Mouse (Mus musculus): Measurements from ENCODE around the gene Ifi211. TPM values are rescaled to one million over a fixed set of nuclear protein-coding genes. Genes with fewer than 3 reads are reported as not detected.
"Not testable (repeated sequence)": the region's sequence is repeated elsewhere in the genome, so short reads cannot be mapped to it uniquely, and the experiment has no call there.

Gene Ifi211
- 0.31 and 0.46 TPM in 2 replicates for polyA plus RNA-seq (2015; fragmentation: Nextera tagmentation; extraction: Ambion mirVana)

DNA sequence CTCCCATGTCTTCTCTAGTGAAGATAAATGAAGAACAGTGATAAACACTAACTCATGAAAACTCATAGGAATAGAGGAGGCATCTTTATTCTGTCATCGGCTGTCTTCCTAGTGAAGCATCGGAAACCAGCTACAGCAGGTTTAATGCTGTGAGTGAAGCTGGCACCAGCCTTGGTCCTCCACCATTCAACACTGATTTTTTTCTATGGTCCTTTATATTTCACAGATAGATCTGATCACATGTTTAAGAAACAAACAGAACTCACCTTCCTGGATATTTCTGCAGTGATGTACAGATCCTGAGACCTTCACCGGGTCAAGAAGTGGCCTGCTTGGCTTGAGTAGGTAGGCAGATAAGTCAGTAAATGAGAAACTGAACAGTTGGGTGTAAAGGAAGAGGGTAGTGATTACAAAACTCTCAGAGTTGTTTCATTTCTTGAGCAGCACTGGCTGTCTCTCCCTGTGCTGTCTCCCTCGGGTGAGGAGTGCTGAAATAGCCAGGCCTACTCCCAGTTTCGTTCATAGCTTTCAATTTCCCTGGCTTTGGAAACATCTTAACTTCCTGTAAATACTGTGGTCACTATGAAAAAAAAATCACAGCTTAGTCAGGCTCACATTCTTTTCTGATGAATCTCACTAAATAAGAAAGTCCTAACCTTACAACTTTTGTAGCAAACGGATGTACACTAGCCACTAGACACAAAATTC lies at the start of gene Ifi211:
Gene Ifi211 (minus strand): TSS at position 499 of the 708 bp plus-strand sequence.
- 89% methylated on average over 6 of the region's 6 CpGs for WGBS

DNA sequence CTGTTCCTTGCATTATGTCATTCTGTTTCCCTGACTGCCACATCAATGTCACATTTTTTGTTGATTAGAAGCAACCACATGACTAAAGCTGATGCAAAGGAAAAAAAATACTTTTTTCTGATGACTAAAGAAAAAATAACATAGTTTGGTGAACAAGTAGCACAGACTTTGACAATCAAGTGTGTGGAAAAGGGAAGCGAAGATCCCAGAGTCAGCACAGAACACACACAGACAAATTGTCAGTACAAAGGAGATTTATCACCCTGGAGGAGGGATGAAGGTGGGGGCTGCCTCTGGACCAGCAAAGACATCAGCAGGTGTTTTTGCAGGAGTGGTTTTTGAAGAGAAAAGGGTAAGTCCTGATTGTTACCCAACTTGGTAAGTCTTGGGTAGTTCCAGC lies 48.6 kb upstream of the Ifi211 start:
- H3K9ac ChIP-seq (ENCODE audit: low read depth, low read length); H3K36me3 ChIP-seq (ENCODE audit: control insufficient read depth, insufficient read depth, low read length); H3K27me3 ChIP-seq (replicated peaks; ENCODE audit: control insufficient read depth, insufficient read depth, low read length); H3K4me2 ChIP-seq (ENCODE audit: low read length); H3K4me1 ChIP-seq (ENCODE audit: control insufficient read depth, insufficient read depth, low read depth, low read length); H3K27ac ChIP-seq (ENCODE audit: low read depth, low read length); H3K9me3 ChIP-seq (ENCODE audit: control insufficient read depth, low read length); ATAC-seq; H3K4me3 ChIP-seq (ENCODE audit: low read length): not testable (repeated sequence)
- 74% methylated on average over 1 of the region's 1 CpGs for WGBS

More for the DNA sequence above, at the start of gene Ifi211:
- H3K4me1 ChIP-seq (ENCODE audit: control insufficient read depth, insufficient read depth, low read depth, low read length); H3K27ac ChIP-seq (ENCODE audit: low read depth, low read length); H3K27me3 ChIP-seq (replicated peaks; ENCODE audit: control insufficient read depth, insufficient read depth, low read length); H3K9ac ChIP-seq (ENCODE audit: low read depth, low read length); ATAC-seq; H3K4me2 ChIP-seq (ENCODE audit: low read length); H3K36me3 ChIP-seq (ENCODE audit: control insufficient read depth, insufficient read depth, low read length); H3K9me3 ChIP-seq (ENCODE audit: control insufficient read depth, low read length); H3K4me3 ChIP-seq (ENCODE audit: low read length): not testable (repeated sequence)

DNA sequence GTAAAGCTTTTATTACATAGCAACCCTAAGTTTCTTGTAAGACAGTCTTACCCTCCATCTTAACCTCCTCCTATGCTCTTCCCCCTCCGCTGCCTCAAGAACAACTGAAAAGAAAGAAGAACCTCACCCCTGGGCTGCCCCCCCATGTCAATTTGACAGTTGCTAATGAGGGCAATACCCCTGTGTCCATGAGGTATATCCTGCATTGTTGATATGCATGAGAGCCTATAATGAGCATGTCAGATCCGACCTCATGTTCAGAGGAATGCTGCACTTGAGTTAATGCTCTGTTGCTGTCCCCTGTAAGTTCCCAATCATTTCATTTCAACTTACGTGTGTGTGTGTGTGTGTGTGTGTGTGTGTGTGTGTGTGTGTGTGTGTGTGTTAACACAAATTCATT lies 47.2 kb upstream of the Ifi211 start:
- 39% methylated on average over 3 of the region's 3 CpGs for WGBS
- H3K27me3 ChIP-seq (replicated peaks; ENCODE audit: control insufficient read depth, insufficient read depth, low read length); H3K4me3 ChIP-seq (ENCODE audit: low read length); ATAC-seq; H3K36me3 ChIP-seq (ENCODE audit: control insufficient read depth, insufficient read depth, low read length); H3K4me2 ChIP-seq (ENCODE audit: low read length); H3K27ac ChIP-seq (ENCODE audit: low read depth, low read length); H3K4me1 ChIP-seq (ENCODE audit: control insufficient read depth, insufficient read depth, low read depth, low read length); H3K9me3 ChIP-seq (ENCODE audit: control insufficient read depth, low read length); H3K9ac ChIP-seq (ENCODE audit: low read depth, low read length): not testable (repeated sequence)

DNA sequence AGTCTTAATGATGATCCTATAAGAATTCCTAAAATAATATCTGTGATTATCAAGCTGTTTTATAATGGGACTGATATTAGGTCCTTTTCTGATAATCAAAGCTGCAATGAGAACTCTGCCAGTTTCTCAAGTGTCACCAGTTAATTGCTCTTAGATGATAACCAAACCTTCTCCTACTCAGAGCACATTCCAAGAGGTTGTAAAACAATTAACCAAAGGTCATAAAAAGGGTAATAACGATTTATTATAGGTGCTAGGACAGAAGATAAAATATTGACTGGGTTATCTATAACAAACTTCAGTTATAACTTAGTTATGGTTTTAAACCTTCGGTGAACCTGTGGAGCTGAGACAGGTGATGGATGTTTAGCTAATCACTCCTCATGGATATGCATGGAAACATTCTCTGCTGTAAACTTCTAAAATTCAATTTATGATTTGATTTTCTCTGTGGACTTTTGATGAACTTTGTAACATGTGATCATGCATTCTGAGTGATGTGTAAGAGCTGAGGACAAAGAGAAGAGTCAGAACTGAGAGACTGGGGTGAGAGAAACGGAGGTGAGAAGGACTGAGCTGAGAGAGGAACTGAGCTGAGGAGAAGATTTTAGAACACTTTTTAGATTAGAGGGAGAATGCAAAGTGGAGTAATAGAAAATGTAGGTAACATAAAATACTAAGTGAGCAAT lies 43.1 kb upstream of the Ifi211 start:
- H3K4me3 ChIP-seq (ENCODE audit: low read length); ATAC-seq; H3K4me2 ChIP-seq (ENCODE audit: low read length); H3K27ac ChIP-seq (ENCODE audit: low read depth, low read length); H3K9ac ChIP-seq (ENCODE audit: low read depth, low read length); H3K4me1 ChIP-seq (ENCODE audit: control insufficient read depth, insufficient read depth, low read depth, low read length); H3K9me3 ChIP-seq (ENCODE audit: control insufficient read depth, low read length); H3K27me3 ChIP-seq (replicated peaks; ENCODE audit: control insufficient read depth, insufficient read depth, low read length); H3K36me3 ChIP-seq (ENCODE audit: control insufficient read depth, insufficient read depth, low read length): not testable (repeated sequence)
- 71% methylated on average over 3 of the region's 3 CpGs for WGBS

DNA sequence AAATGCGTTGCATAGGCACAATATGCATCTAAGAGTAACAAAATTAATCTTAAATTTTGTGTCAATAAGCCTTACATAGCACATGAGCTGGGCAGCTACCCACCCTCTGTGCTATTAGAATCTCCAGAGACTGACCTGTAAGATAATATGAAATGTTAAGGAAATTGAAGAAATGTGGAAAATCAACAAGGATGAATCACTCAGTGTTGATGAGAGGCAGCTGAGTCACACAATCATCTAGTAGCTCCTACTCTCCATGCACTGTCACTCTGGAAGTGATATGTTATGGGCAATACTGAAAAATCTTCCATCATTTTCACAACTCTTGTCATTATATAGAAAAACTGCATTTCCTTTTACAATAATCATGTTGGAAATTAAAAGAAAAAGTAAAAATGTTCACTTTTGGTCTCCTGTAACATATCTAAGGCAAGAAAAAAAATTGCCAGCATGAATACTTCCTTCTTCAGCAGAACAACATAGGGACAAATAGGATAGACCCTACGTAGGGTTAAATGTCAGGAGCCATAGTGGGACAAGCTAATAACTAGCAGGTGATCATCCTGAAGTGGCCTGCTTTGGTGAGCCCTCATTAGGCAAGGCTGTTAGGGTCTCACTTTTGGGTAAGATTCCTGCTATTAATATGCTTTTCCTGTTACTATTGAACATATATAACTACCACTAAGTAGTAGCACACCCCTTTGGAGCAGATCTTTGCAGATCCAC lies 42.4 kb upstream of the Ifi211 start:
- Histone ChIP-seq H3K27ac (ENCODE audit: low read depth, low read length) (no peak overlapping the region), H3K4me2 (ENCODE audit: low read length) (no peak overlapping the region), H3K27me3 (replicated peaks; ENCODE audit: control insufficient read depth, insufficient read depth, low read length) (no peaks in the 10 kb centered on the region), H3K4me1 (ENCODE audit: control insufficient read depth, insufficient read depth, low read depth, low read length) (no peaks in the 10 kb centered on the region), H3K9ac (ENCODE audit: low read depth, low read length) (no peak overlapping the region), H3K9me3 (ENCODE audit: control insufficient read depth, low read length) (no peaks in the 10 kb centered on the region), H3K36me3 (ENCODE audit: control insufficient read depth, insufficient read depth, low read length) (no peaks in the 10 kb centered on the region), H3K4me3 (ENCODE audit: low read length) (no peak overlapping the region)
- 83% methylated on average over 2 of the region's 2 CpGs for WGBS
- no peak for ATAC-seq

GRCm38 (mm10) chr1:173953563-173953962 lies 40.7 kb upstream of the Ifi211 start:
- WGBS, result 93% methylated on average over 1 of the region's 1 CpGs

GRCm38 (mm10) chr1:173949044-173949443 lies 36.2 kb upstream of the Ifi211 start:
- H3K27ac ChIP-seq (ENCODE audit: low read depth, low read length); H3K36me3 ChIP-seq (ENCODE audit: control insufficient read depth, insufficient read depth, low read length); H3K27me3 ChIP-seq (replicated peaks; ENCODE audit: control insufficient read depth, insufficient read depth, low read length); H3K9ac ChIP-seq (ENCODE audit: low read depth, low read length); ATAC-seq; H3K4me2 ChIP-seq (ENCODE audit: low read length); H3K4me3 ChIP-seq (ENCODE audit: low read length); H3K9me3 ChIP-seq (ENCODE audit: control insufficient read depth, low read length); H3K4me1 ChIP-seq (ENCODE audit: control insufficient read depth, insufficient read depth, low read depth, low read length): not testable (repeated sequence)
- WGBS, result 93% methylated on average over 2 of the region's 2 CpGs

More at GRCm38 (mm10) chr1:173953563-173953962, 40.7 kb upstream of the Ifi211 start:
- no peak overlapping the region for H3K27ac ChIP-seq (ENCODE audit: low read depth, low read length)
- ATAC-seq, result no peak
- no peaks in the 10 kb centered on the region for H3K36me3 ChIP-seq (ENCODE audit: control insufficient read depth, insufficient read depth, low read length)
- H3K4me3 ChIP-seq (ENCODE audit: low read length), result no peak overlapping the region
- H3K4me1 ChIP-seq (ENCODE audit: control insufficient read depth, insufficient read depth, low read depth, low read length), result no peaks in the 10 kb centered on the region
- H3K4me2 ChIP-seq (ENCODE audit: low read length), result no peak overlapping the region
- no peaks in the 10 kb centered on the region for H3K27me3 ChIP-seq (replicated peaks; ENCODE audit: control insufficient read depth, insufficient read depth, low read length)
- H3K9ac ChIP-seq (ENCODE audit: low read depth, low read length), result no peak overlapping the region
- no peaks in the 10 kb centered on the region for H3K9me3 ChIP-seq (ENCODE audit: control insufficient read depth, low read length)

GRCm38 (mm10) chr1:173942780-173943066 lies 29.9 kb upstream of the Ifi211 start:
- ATAC-seq, result 0 out of 2 replicates have a peak, but pooled peaks have one; percentile 20
- H3K27me3 ChIP-seq (replicated peaks; ENCODE audit: control insufficient read depth, insufficient read depth, low read length); H3K27ac ChIP-seq (ENCODE audit: low read depth, low read length); H3K9ac ChIP-seq (ENCODE audit: low read depth, low read length); H3K4me1 ChIP-seq (ENCODE audit: control insufficient read depth, insufficient read depth, low read depth, low read length); H3K36me3 ChIP-seq (ENCODE audit: control insufficient read depth, insufficient read depth, low read length); H3K4me2 ChIP-seq (ENCODE audit: low read length); H3K4me3 ChIP-seq (ENCODE audit: low read length); H3K9me3 ChIP-seq (ENCODE audit: control insufficient read depth, low read length): not testable (repeated sequence)

Measured in hindbrain, embryonic 16.5 days (tissue).